Mouse (Mus musculus) thymus, adult 2 months (tissue): ENCODE measurements around the gene Clec11a.

Experiments used
- CTCF ChIP-seq: fragments of 200-500 bp; IDR thresholded peaks from 2 replicates; pipeline ENCODE4 v1.5.1; 2012; ENCODE audit warnings: mild to moderate bottlenecking, control low read depth, low read length, moderate library complexity, borderline replicate concordance; ENCODE audit not compliant: control insufficient read depth, poor library complexity, insufficient read depth; ENCODE audit errors: extremely low read depth
- POLR2A ChIP-seq: fragments of 200-500 bp; IDR thresholded peaks from 2 replicates; pipeline ENCODE4 v1.6.1; 2012; ENCODE audit warnings: mild to moderate bottlenecking, low read length, control low read depth, moderate library complexity; ENCODE audit not compliant: control insufficient read depth, poor library complexity, insufficient read depth; ENCODE audit errors: extremely low read depth

GRCm38 (mm10) chr7:44287760-44288159 is 18.9 kb downstream of the Clec11a start:
- TF ChIP-seq POLR2A: no peak
- no peak for TF ChIP-seq CTCF
